Mouse (Mus musculus) frontal cortex, postnatal 25 days (tissue): ENCODE data around the gene Sox5.
A peak's percentile ranks its signal among the peaks of the same experiment; 100 is the strongest.

Experiments
- DNase-seq, 2 experiments: peaks; one replicate each; pipeline ENCODE4 v3.0.0; 2022; ENCODE audit warnings: low spot score in 2 of 2

Sox5 gene

GRCm38 (mm10) chr6:144445761-144446373 lies 335.9 kb downstream of the Sox5 start:
- no peak for DNase-seq

GRCm38 (mm10) chr6:144444367-144444766 lies 337.4 kb downstream of the Sox5 start:
- no peak for DNase-seq

- no peak for DNase-seq
Observed at GRCm38 (mm10) chr6:144443681-144444080, 338.1 kb downstream of the Sox5 start.

GRCm38 (mm10) chr6:144429276-144429675 lies 352.5 kb downstream of the Sox5 start:
- no peak for DNase-seq

- DNase-seq = no peak
Observed at GRCm38 (mm10) chr6:144408030-144408429, 373.7 kb downstream of the Sox5 start.

GRCm38 (mm10) chr6:144398115-144398514 lies 383.7 kb downstream of the Sox5 start:
- DNase-seq = no peak

GRCm38 (mm10) chr6:144393151-144393550 lies 388.6 kb downstream of the Sox5 start:
- no peak for DNase-seq

GRCm38 (mm10) chr6:144389333-144390054 lies 392.3 kb downstream of the Sox5 start:
- DNase-seq = no peak

GRCm38 (mm10) chr6:144387539-144388255 lies 394.1 kb downstream of the Sox5 start:
- DNase-seq = no peak

GRCm38 (mm10) chr6:144380641-144381040 lies 401.1 kb downstream of the Sox5 start:
- no peak for DNase-seq

GRCm38 (mm10) chr6:144380171-144380570 lies 401.6 kb downstream of the Sox5 start:
- DNase-seq = no peak

GRCm38 (mm10) chr6:144374810-144375209 lies 407.0 kb downstream of the Sox5 start:
- no peak for DNase-seq

- no peak for DNase-seq
Observed at GRCm38 (mm10) chr6:144370699-144371098, 411.1 kb downstream of the Sox5 start.

GRCm38 (mm10) chr6:144367626-144368077 lies 414.1 kb downstream of the Sox5 start:
- DNase-seq = no peak

- no peak for DNase-seq
Observed at GRCm38 (mm10) chr6:144361267-144362038, 420.3 kb downstream of the Sox5 start.

- no peak for DNase-seq
Observed at GRCm38 (mm10) chr6:144357081-144357480, 424.7 kb downstream of the Sox5 start.

GRCm38 (mm10) chr6:144351049-144351448 lies 430.7 kb downstream of the Sox5 start:
- DNase-seq = no peak

- DNase-seq = peak in 1 of 2 experiments; percentile 7
Observed at GRCm38 (mm10) chr6:144343338-144343737, 438.4 kb downstream of the Sox5 start.

- DNase-seq = no peak
Observed at GRCm38 (mm10) chr6:144339554-144339953, 442.2 kb downstream of the Sox5 start.

GRCm38 (mm10) chr6:144339006-144339405 lies 442.8 kb downstream of the Sox5 start:
- peak in 1 of 2 experiments; percentile 9 for DNase-seq

- no peak for DNase-seq
Observed at GRCm38 (mm10) chr6:144338221-144338620, 443.6 kb downstream of the Sox5 start.

- DNase-seq = no peak
Observed at GRCm38 (mm10) chr6:144337436-144337969, 444.3 kb downstream of the Sox5 start.
